Mouse (Mus musculus) embryonic fibroblast, embryonic 13.5 days (primary cell): Measurements from ENCODE around the gene Akt1.

ENCODE experiments used
- CTCF ChIP-seq: IDR thresholded peaks from 2 replicates; pipeline ENCODE4 v1.5.1; 2011; ENCODE audit warnings: mild to moderate bottlenecking, control low read depth, low read length, moderate library complexity, borderline replicate concordance; ENCODE audit not compliant: insufficient read depth
- POLR2A ChIP-seq: IDR thresholded peaks from 2 replicates; pipeline ENCODE4 v1.6.1; 2011; ENCODE audit warnings: low read depth, mild to moderate bottlenecking, control low read depth, low read length, moderate library complexity

GRCm38 (mm10) chr12:112644180-112644854 lies 30.4 kb downstream of the Akt1 start, which contains the start of gene Siva1:
- TF ChIP-seq CTCF (no peak), POLR2A (0 out of 2 replicates have a peak, but pooled peaks have one; percentile 36)
